Comparison of ENCODE assay signal across 15 mouse cellular contexts in genomic region chr2:31998443-31998842, GRCm38 (mm10). TPM values are rescaled to one million over a fixed set of nuclear protein-coding genes. Genes with fewer than 3 reads are reported as not detected.
DNase-seq lines count a peak whose midpoint lies in the region; ATAC-seq and TF ChIP-seq lines count a peak whose summit lies in the region.
"Had no signal": no experiment of that assay in that cellular context is flagged by ENCODE, and none has a peak within 500 bp of the region (broad histone marks: within the 10 kb centered on the region; RNA-seq: fewer than 3 reads in every experiment).

No protein-coding gene starts in this region.

- no peak overlapping the region for H3K27ac ChIP-seq in hindbrain, embryonic 11.5 days (ENCODE audit: low read depth, low read length)
- H3K27ac ChIP-seq in hindbrain, embryonic 14.5 days = no peak overlapping the region
- H3K27ac ChIP-seq: hindbrain, embryonic 15.5 days; lung, embryonic 15.5 days; neural tube, embryonic 12.5 days had no signal

- no peaks in the 10 kb centered on the region for H3K4me1 ChIP-seq in hindbrain, embryonic 11.5 days (replicated peaks; ENCODE audit: control insufficient read depth, insufficient read depth, low read length)
- H3K4me1 ChIP-seq in hindbrain, embryonic 14.5 days (replicated peaks; ENCODE audit: control insufficient read depth, insufficient read depth, low read length) = no peaks in the 10 kb centered on the region
- H3K4me1 ChIP-seq: hindbrain, embryonic 15.5 days; lung, embryonic 15.5 days; neural tube, embryonic 12.5 days had no signal

- no peak overlapping the region for H3K9ac ChIP-seq in hindbrain, embryonic 11.5 days (ENCODE audit: low read depth, low read length)
- no peak overlapping the region for H3K9ac ChIP-seq in hindbrain, embryonic 14.5 days
- H3K9ac ChIP-seq: hindbrain, embryonic 15.5 days; lung, embryonic 15.5 days; neural tube, embryonic 12.5 days had no signal

- peak; percentile 10 for DNase-seq in hindbrain, embryonic 11.5 days (ENCODE audit: low spot score)
- DNase-seq in hindbrain, embryonic 14.5 days (ENCODE audit: low spot score) = no peak
- DNase-seq in A20 (ENCODE audit: low read depth, low spot score) (peak; percentile 44), Patski (ENCODE audit: low read depth, low spot score) (no peak)
- peak; percentile 17 for DNase-seq in retina, embryonic 14.5 days (ENCODE audit: low spot score)
- no peak for DNase-seq in left cerebral cortex, postnatal 4 days
- no peak for DNase-seq in kidney, adult 11 months
- no peak for DNase-seq in heart, adult 11 months
- DNase-seq: cerebellum, postnatal 36 days; right cerebral cortex, adult 18-20 months had no signal

- peak; percentile 49 for TF ChIP-seq CTCF in Patski (IDR thresholded peaks at IDR 0.05)

- 86% methylated on average over 2 of the region's 2 CpGs for WGBS in hindbrain, embryonic 11.5 days
- 69% methylated on average over 2 of the region's 2 CpGs for WGBS in hindbrain, embryonic 14.5 days

- intact Hi-C loops in left cerebral cortex, postnatal 4 days (cut with DNase I) = loop anchor here (10.0 kb wide), 1 partner anchor 1984 kb away; no protein-coding TSS in a partner anchor

- CTCF ChIA-PET in Patski (lab: Charles Lee) = interaction anchor here (1.2 kb wide), 1 partner anchor 10 kb away, joined by 4 read pairs; no protein-coding TSS in a partner anchor

- in situ Hi-C loops in Patski (cut with MboI; ENCODE audit: low pct_unique_long_range_greater_than_20kb) = no loop called here

- POLR2A ChIA-PET in Patski (lab: Charles Lee) = no interaction called here

- no peaks in the 10 kb centered on the region for H3K27me3 ChIP-seq in hindbrain, embryonic 11.5 days (ENCODE audit: control insufficient read depth, insufficient read depth, low read length)
- no peaks in the 10 kb centered on the region for H3K27me3 ChIP-seq in hindbrain, embryonic 14.5 days (ENCODE audit: control insufficient read depth, insufficient read depth, low read length)
- no peaks in the 10 kb centered on the region for H3K27me3 ChIP-seq in Patski
- H3K27me3 ChIP-seq: hindbrain, embryonic 15.5 days; lung, embryonic 15.5 days; neural tube, embryonic 12.5 days had no signal

- peaks cover 21% of the 10 kb centered on the region for H3K36me3 ChIP-seq in hindbrain, embryonic 11.5 days (ENCODE audit: control insufficient read depth, insufficient read depth, low read length)
- peaks cover 93% of the 10 kb centered on the region for H3K36me3 ChIP-seq in hindbrain, embryonic 14.5 days (replicated peaks; ENCODE audit: control insufficient read depth, insufficient read depth)

- no peaks in the 10 kb centered on the region for H3K9me3 ChIP-seq in hindbrain, embryonic 11.5 days (ENCODE audit: control insufficient read depth, low read length)
- no peaks in the 10 kb centered on the region for H3K9me3 ChIP-seq in hindbrain, embryonic 14.5 days (ENCODE audit: control insufficient read depth, low read length)
- H3K9me3 ChIP-seq: hindbrain, embryonic 15.5 days; lung, embryonic 15.5 days; neural tube, embryonic 12.5 days had no signal

- no peak overlapping the region for H3K4me3 ChIP-seq in hindbrain, embryonic 11.5 days (ENCODE audit: low read depth, low read length)
- H3K4me3 ChIP-seq in hindbrain, embryonic 14.5 days (replicated peaks; ENCODE audit: low read length) = no peak overlapping the region
- H3K4me3 ChIP-seq: hindbrain, embryonic 15.5 days; lung, embryonic 15.5 days; neural tube, embryonic 12.5 days had no signal

- no peak for ATAC-seq in hindbrain, embryonic 11.5 days (ENCODE audit: low FRiP score)
- no peak for ATAC-seq in hindbrain, embryonic 14.5 days (ENCODE audit: low FRiP score)
- no peak for ATAC-seq in Patski
- ATAC-seq: forebrain, embryonic 16.5 days had no signal

- no peak overlapping the region for H3K4me2 ChIP-seq in hindbrain, embryonic 11.5 days (replicated peaks; ENCODE audit: low read depth, low read length)
- H3K4me2 ChIP-seq in hindbrain, embryonic 14.5 days (replicated peaks) = no peak overlapping the region
- H3K4me2 ChIP-seq: hindbrain, embryonic 15.5 days; lung, embryonic 15.5 days; midbrain, embryonic 11.5 days; neural tube, embryonic 12.5 days had no signal

RNA-seq across cellular contexts. Expression of gene Nup214, which starts 24.2 kb away (rescaled TPM):
- 70.0 and 76.1 TPM in 2 replicates for polyA plus RNA-seq in hindbrain, embryonic 11.5 days (2014; fragmentation: Nextera tagmentation; extraction: Ambion mirVana)
- polyA plus RNA-seq in hindbrain, embryonic 14.5 days (2014; fragmentation: Nextera tagmentation; extraction: Ambion mirVana) = 46.7 and 53.5 TPM in 2 replicates
- polyA plus RNA-seq in Patski (2021) = 40.5 TPM
- 10 to 100 TPM; 54.0 to 59.8 TPM for total RNA-seq in left cerebral cortex, postnatal 4 days (2021)

RNA-seq across cellular contexts. Expression of gene Aif1l, which starts 48.5 kb away (rescaled TPM):
- 54.0 and 58.3 TPM in 2 replicates for polyA plus RNA-seq in hindbrain, embryonic 11.5 days (2014; fragmentation: Nextera tagmentation; extraction: Ambion mirVana)
- polyA plus RNA-seq in hindbrain, embryonic 14.5 days (2014; fragmentation: Nextera tagmentation; extraction: Ambion mirVana) = 22.8 and 28.4 TPM in 2 replicates
- 343 TPM for polyA plus RNA-seq in Patski (2021)
- total RNA-seq in left cerebral cortex, postnatal 4 days (2021) = 10 to 100 TPM; 10.5 to 14.1 TPM

Comparison
In these comparisons a context has a peak if more than half of its experiments do, and no peak if none do; other contexts are left out.
1. DNase-seq: peak in hindbrain, embryonic 11.5 days (single experiment), A20 (single experiment) and retina, embryonic 14.5 days (single experiment); none in hindbrain, embryonic 14.5 days (single experiment), Patski (single experiment), left cerebral cortex, postnatal 4 days (single experiment), kidney, adult 11 months (single experiment) and heart, adult 11 months (single experiment).